Mouse (Mus musculus): ENCODE results near the gene Ttc28. TPM values are rescaled to one million over a fixed set of nuclear protein-coding genes. Genes with fewer than 3 reads are reported as not detected.

Ttc28 gene
- total RNA-seq, 2 experiments from 2014 or later, result 0.51 to 2.5 TPM

DNA sequence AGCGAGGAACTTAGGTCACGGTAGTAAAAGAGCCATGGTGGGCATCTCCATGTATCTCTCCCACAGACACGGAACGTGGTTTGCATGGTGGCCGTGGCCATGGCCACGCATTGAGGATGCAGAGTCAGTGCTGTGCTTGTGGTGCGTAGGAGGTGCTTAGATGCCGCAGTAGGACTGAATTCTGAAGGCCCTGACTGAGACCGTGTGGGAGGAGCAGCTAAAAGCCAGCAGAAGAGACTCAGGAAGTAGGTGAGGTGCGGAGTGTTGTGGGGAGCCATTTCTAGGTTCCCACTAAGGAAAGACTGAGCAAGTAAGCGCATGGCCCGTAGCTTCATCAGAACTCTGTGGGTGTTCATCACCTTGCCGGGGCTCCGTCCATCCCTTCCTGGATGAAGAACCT lies 271.0 kb downstream of the Ttc28 start:
- ATAC-seq (replicated peaks; ENCODE audit: low FRiP score, poor library complexity, severe bottlenecking), result no peak

DNA sequence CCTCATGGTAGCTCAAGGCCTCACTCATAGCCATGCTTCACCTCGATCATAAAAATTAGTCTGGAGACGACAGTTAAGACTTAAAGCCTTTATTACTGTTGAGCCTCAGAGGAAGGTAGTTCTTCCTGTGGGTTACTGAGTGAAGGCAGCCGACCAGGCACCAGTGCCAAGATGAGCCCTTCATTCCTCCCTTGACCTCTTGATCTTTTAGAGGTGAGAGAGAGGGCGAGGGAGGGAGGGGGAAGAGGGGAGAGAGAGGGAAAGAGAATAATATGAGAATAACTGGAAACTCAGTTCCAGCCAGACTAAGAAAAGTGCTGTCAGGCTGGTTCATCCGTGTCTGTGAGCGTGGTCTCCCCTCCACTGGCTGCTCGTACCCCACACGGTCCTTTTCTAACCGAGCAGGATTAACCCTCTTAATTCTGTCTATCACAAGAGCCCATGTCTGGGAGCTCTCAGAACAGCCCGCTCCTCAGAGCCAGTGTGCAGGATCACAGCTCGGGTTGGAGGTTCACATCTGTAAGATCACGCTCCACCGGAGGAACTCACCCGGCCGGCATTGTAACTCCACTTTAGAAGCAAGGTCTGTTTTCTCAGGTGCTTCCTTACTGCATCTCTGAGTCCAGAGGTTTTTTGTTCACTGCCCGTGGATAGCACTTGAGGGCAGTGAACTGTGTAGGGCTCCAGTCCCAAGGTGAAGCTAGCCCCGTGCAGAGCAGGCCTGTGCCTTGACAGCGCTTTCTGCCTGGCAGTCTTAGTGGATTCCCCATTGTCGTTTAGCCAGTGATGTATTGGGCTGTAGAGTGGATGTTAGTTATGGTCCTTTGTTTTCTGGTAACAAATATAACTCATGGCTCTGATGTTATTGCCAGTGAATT lies 272.5 kb downstream of the Ttc28 start:
- ATAC-seq (replicated peaks; ENCODE audit: low FRiP score, poor library complexity, severe bottlenecking), result no peak

DNA sequence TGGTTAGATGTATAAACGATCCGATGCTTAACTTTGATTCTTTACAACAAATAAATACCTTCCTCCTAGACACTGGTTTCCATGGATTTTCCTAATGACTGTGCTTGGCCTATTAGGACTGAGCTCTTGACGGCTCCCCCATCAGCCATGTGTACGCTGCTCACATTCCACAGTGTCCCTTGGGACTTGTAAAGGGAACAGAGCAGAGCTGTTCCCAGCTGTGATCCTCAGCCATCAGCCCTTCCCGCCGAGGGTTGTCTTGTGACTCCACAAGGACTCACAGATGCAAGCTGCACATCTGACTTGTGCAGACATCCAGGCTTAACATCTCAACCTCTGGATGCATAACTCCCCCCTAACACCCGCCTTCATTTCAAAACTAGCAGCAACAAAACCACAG lies 275.0 kb downstream of the Ttc28 start:
- ATAC-seq (replicated peaks; ENCODE audit: low FRiP score, poor library complexity, severe bottlenecking), result no peak

DNA sequence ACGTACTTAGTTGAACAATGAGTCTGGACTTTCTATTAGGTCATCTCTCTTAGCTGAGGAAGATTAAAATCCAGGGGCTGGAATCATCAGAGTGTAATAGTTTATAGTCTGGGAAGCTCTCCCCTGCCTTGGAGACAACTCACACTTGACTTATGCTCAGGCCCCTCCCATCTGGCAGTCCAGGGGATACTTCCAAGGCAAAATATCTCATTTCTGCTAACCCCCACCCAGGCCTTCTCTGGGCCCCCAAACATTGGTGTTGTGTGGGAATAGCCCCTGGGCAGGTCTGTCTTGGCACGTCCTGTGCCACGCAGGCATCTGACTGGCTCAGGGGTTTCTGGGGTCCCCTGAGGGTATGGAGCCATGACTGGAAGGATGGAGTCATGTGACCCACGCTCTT lies 275.7 kb downstream of the Ttc28 start:
- ATAC-seq (replicated peaks; ENCODE audit: low FRiP score, poor library complexity, severe bottlenecking), result no peak

DNA sequence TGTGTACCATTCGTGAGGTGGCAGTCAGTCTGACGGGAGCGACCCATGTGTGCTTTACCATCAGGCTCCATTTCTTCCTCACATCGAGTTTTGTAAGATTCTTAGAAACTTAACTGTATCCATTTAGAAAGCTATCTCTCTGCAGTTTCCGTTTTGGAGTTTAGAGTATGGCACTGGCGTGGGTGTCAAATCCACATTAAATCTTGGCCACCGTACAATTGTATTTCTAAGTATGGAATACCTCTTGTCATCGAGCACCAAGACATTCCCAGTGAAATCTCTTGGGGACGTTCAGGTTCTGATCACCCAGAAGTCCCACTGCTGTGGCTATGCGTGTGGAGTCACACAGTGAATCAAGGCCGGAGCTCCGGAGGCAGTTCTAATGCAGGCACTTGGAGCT lies 276.3 kb downstream of the Ttc28 start:
- ATAC-seq (replicated peaks; ENCODE audit: low FRiP score, poor library complexity, severe bottlenecking), result no peak

DNA sequence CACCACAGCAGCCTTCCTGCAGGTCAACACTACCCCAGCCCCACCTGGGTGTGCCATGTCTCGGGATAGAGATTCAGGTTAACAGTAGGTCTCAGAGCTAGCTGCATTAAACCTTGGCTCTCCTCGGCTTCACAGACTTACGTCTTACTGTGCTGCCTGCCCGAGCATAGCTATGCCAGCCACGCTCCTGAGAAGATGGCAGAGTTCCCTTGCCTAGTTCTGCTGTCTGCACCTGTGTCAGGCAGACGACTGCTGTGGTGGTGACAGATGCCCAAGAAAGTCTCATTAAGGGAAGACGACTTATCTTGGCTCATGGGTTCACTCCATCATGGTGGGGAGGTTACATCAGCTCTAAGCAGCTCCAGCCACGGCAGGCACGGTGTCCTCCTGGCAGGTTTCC lies 278.7 kb downstream of the Ttc28 start:
- ATAC-seq (replicated peaks; ENCODE audit: low FRiP score, poor library complexity, severe bottlenecking), result no peak

DNA sequence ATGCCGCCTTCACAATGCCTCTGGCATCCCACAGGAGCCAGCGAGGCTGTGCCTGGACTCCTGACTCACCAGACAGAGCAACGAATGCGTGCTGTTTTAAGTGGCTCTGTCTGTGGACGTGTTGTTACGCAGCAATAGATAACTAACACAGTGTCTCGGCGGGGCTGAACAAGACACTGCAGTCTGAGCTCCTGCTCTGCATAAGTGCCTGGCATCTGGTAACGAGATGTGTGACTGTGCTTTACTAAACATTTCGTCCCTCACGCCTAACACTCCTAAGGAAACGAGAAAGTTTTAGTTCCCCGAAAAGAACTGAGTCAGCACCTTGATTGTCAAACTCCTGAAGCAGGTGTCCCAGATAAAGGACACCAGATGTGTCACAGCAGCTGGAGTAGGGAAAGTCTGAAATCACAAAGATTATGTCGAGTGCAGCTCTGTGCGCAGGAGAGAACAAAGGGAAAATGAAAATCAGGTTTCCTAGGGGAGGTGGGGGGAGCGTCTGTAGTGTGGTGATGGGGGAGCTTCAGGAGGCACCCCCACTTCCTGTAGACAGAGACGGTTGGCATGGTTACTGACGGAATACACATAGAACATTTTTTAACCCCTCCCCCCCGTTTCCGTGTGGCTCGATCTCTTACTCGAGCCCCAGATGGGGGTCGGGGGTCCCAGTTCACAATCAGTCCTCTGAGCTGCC lies 280.2 kb downstream of the Ttc28 start:
- no peak for ATAC-seq (replicated peaks; ENCODE audit: low FRiP score, poor library complexity, severe bottlenecking)

DNA sequence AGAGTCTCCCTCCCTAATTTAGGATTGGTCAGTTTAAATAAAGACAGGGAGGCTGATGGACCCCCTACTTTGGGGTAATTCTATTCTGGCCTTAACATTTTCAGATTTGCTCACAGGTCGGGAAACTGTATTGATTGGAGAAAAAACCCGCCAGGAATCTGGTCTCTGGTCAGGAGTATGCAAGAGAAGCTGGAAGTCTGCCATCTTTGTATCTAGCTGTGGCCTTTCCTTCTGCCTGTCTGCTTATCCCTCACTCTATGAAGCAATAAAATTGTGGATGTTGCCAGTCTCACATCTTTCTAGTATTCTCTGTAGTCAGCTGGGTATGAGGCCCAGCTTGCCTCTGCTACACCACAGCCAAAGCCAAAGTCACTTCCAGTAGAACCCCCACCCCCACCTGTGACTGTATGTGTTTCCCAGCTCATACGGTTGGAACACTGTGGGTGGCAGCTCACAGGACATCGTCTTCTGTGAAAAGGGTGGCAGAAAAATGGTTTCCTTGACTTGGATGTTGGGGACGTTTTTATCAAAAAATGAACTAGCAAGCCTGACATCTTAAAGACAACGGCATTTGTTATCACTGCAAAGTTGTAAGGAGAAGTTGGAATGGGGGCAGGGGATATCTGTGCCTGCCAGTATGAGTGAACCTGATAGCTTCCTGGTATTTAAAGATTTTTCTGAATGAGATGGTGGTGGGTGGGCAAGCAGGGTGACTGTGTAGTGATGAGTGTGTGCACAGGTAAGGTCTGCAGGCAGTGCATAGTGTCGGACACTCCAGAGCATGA lies 281.7 kb downstream of the Ttc28 start:
- no peak for ATAC-seq (replicated peaks; ENCODE audit: low FRiP score, poor library complexity, severe bottlenecking)

DNA sequence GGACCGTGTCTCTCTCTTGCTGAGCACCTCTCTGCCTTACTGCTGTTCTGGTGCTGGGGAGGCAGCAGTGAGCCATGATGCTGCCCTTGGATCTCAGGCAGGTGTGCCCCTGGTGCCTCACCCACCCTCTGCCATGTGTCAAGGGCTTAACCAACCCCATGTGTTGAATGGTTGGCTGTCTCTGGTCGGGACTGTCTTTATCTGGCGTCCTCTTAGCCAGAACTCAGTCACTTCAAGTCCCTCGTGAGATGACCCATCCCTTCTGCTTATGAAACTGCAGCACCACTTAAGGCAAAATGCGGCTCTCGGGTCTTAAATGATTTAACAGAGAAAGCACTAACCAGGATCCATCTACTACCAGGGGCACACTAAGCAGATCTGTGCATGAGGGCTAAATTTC lies 283.3 kb downstream of the Ttc28 start:
- no peak for ATAC-seq (replicated peaks; ENCODE audit: low FRiP score, poor library complexity, severe bottlenecking)

DNA sequence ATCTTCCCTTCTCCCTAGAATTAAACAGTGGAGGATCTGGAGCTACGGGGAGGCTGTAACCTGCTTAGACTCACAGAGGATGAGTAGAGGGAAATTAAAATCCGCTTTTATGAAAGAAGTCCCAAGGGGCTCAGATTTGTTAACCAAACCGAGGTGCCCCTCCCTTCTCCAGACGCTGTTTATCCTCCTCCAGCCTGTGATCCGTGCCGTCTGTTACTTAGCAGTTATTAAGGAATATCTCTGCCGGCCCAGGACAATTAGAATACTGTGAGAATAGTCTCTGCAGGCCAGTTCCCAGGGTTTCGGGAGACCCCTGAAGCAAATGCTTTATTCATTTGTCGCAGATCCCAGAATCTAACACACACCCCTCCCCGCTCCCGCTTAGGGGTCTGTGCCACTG lies 283.8 kb downstream of the Ttc28 start:
- ATAC-seq (replicated peaks; ENCODE audit: low FRiP score, poor library complexity, severe bottlenecking), result no peak

DNA sequence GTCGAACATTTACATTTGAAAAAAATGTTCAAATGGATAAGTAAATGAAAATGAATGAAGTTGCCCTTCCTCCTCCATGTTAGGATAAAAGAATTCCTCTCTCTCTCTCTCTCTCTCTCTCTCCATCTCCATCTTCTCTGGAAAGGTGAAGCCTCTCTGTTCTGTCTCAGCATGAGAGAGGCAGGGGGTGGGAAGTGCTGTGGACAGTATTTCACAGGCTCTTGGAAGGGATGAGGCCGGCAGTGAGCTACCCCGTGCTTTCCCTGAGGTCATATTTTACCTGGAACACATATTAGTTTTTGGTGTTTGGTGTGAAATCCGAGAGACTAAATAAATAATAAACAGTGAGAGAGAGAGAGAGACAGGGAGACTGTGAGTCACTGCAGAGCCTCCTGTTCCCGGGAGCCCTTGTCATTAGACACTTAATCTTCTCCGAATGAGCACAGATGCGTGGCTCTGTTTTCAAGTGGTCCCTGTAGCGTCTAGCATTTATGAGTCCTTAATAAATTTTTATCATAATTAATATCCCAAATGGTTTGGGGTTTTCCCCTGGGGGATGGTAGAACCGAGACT lies 284.8 kb downstream of the Ttc28 start:
- ATAC-seq (replicated peaks; ENCODE audit: low FRiP score, poor library complexity, severe bottlenecking), result no peak

DNA sequence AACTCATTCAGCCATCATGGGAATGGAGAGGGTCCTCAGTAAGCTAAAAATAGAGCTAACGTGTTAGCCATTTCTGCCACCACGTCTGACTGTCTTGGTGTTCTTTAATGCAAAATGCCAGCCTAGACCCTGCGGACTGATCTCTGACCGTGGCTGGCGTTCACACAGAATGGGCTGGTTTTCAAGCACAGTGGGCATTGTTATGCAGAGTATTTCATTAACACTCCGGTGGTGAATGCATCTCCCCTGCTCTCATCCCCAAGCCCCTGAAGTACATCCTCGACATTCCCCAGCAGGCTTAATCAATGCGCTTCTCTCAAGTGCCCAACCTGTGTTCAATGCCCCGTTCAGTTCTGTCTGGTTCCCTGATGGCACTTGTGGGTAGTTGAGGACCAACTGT lies 290.8 kb downstream of the Ttc28 start:
- no peak for ATAC-seq (replicated peaks; ENCODE audit: low FRiP score, poor library complexity, severe bottlenecking)

DNA sequence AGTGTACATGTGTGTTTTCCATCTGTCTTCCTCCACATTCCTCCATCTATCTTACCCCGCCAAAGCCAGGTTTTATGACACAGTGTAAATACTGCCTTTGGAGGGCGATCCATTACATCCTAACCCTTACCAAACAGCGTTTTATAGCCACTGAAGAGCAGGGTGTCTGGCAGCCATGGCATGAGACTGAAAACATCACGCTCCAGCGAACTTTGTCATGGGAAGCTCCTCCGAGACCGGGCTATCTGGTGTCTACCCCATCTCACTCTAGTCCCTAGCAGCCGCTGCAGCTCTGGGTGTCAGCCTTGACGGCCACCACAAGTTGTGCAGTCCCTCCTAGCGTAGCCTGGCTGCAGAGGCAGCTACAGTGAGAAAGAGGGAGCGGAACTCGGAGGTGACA lies 295.8 kb downstream of the Ttc28 start:
- ATAC-seq (replicated peaks; ENCODE audit: low FRiP score, poor library complexity, severe bottlenecking), result no peak

DNA sequence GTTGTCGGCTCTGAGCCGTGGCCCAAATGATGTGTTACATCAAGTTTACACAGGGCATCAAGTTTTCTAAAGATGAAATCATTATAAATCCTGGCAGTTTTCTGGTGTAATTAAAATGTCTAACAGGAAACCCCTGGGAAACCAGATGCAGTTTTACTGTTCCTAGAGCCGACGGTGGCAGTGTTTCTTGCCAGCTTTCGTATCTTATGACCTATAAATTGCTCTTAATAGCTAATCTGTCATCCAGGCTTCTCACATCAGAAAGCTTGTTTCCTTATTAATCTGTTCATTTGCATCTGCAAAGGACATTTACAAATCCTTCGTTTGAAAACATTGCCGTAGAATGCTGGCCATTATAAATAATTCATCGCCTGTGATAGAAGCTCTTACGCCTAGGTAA lies 296.2 kb downstream of the Ttc28 start:
- no peak for ATAC-seq (replicated peaks; ENCODE audit: low FRiP score, poor library complexity, severe bottlenecking)

DNA sequence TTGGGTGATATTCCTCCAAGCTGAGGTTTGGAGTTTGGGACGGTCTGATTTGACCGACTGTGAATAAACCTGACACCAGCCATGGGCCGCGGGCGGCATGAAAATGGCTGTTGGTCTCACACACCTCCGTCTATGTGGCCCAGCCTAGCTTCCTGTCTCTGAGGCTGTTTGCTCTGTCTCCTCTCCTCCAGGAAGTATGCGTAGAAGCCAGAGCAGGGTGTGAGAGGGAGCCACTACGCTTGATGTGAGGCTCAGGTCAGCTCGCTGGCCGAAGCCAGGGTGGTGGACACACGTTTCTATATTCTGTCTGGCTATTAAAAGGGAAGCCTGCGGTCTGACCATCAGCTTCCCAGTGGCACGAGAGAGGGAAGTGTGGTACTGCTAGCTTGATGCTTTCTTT lies 296.8 kb downstream of the Ttc28 start:
- no peak for ATAC-seq (replicated peaks; ENCODE audit: low FRiP score, poor library complexity, severe bottlenecking)

DNA sequence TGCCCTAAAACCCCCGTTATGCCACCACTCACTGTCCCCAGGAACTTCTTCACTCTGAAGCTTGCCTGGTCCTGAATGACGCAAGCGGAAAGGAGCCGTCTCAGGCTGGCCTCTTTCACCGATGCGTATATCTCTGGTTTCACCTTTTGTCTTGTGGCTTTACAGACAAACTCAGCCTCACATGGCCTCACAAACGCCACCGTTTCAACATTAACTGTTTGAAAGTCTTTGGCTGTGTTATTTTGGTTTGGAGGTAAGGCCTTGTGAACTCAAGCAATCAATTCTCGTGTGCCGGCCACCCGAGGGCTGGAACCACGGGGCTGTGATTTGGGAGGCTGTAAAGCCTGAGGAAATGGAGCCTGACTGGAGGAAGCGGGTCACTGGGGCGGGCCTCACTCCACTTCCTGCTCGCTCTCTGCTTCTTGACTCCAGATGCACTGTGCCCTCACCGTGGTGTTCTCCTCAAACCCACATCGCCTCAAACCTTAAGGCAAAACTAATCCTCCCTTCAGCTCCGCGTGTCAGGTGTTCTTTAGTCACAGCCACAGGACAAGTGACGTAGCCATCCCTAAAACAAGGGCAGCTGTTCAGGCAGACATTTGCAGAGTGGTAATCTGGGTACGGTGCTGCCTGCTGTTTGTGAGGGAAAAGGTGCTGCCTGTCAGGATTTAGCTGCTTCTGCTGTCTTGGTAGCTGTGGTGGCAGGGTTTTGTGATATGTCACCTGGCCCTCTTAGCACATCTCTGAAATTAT lies 298.9 kb downstream of the Ttc28 start:
- no peak for ATAC-seq (replicated peaks; ENCODE audit: low FRiP score, poor library complexity, severe bottlenecking)

DNA sequence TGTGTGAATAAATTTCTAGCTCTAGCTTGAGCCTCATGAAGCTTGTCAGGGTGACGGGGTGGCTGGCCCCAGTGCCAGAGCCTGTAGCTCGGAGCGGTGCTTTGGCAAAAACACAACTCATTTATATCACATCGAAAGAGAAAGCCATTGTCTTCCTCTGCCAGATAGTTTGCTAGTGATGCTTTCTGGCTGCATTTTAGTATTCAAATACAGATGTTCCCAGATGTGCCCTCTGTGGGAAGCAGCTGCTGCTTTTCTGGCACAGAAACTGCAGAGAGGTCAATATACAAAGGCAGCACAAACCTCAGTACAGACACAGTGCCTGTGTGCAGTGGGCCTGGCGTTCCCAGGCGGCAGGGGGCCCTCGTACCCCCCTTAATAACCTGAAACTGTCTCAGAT lies 300.0 kb downstream of the Ttc28 start:
- ATAC-seq (replicated peaks; ENCODE audit: low FRiP score, poor library complexity, severe bottlenecking), result no peak

DNA sequence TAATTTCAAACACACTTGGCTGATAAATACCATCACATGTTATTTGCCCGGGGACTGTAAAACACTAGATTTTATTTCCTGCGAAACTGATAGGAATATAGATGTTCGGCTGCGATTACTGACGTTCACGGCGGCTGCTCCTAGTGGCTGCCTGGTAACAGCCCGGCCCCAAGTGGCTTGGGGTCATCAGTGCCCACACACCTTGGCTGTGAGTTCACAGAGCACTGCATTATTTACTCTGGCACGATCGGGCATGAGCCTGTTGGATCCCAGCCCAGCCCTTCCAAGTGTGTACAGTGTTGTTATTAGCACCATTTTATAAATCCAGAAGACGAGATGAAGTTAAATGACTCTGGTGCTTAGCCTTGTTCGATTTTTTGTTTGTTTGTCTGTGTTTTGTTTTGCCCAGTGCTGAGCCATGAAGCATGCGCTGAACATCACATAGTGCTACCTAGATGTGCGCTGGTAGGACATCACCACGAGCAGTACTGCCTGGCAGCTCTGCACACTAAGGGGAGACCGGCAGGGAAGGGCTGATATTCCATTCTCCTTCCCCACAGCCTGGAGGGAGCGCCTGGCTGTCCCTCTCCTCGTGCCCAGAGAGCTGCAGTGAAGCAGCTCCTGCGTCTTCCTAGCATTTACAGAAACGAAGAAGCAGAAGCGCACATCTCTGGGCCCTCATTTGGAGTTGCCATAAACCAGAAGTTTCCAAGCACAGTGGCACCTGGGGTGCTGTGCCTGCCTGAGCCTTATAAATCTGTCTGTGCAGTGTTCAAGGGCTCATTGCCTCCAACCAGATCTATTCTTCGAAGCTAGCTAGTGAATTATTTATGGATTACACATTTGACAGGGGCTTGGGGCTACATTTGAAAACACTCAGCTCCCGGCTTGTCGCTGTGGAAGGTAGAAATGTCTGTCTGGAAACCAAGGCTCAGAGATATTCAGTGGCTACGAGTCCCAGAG lies 300.8 kb downstream of the Ttc28 start:
- no peak for ATAC-seq (replicated peaks; ENCODE audit: low FRiP score, poor library complexity, severe bottlenecking)

All from erythroblast, adult 5-6 weeks (primary cell).